Mouse (Mus musculus) fat pad, adult 2 months (tissue): ENCODE results near the gene Npc1l1.
"Not testable (repeated sequence)": the region's sequence is repeated elsewhere in the genome, so short reads cannot be mapped to it uniquely, and the experiment has no call there.

Experiments used
- DNase-seq: peaks from one replicate; pipeline ENCODE4 v3.0.0-alpha.2; 2011; ENCODE audit warnings: low read depth, low spot score; ENCODE audit errors: extremely low read depth

The Npc1l1 gene

DNA sequence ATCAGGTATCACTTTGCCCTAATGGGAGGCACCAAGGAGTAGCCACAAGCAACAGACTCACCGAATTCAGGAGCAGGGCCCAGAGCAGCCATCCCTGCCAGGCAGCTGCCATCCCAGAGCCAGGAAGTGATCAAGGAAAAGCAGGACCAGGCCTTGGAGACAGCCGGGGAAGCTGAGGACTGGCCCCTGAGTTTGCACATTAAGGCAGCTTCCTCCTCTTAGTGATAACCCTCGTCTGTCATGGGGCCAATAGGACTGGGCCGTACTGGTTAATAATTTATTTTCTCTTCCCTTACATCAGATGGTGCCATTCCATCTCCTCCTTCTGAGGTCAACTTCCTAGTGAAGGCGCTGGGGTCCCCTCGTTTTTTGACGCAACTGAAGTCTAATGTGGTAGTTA is at the start of gene Npc1l1:
TSS of gene Npc1l1 (minus strand) at position 132 of the 400 bp plus-strand sequence.
- no peak for DNase-seq

DNA sequence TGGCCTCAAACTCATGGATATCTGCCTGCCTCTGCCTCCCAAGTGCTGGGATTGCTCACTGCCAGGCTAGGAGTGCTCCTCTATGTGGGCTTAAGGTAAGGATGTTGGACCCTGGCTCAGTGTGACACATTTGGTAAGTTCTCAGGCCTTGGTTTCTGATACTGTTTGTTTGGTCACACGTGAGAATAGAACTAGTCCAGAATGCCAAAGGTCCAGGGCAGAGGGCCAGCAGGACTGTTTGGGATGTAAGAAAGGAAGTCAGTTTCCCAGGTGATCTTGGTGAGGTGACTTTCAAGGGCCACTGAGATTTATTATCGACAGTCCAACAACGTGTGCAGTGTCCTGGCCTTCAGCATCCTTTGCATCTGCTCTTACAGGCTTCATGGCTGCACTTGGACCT is 46.5 kb upstream of the Npc1l1 start:
- no peak for DNase-seq

DNA sequence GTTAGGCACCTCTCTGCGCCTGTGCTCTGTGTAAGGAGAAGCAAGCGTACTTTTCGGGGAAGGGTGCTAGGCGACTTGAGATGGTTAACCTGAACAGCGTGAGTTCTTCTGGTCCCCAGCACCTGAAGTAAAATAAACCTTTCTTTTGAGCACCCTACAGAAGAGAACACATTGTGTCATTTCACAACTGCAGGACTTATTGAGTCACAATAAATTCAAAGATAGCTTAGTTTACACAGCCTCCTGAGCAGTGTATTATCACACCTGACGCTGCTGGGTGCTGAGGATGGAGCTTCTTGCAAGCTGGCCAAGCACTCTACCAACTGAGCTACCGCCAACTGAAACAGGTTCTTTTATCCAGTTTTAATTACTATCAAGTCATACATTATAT is 45.1 kb upstream of the Npc1l1 start:
- no peak for DNase-seq

DNA sequence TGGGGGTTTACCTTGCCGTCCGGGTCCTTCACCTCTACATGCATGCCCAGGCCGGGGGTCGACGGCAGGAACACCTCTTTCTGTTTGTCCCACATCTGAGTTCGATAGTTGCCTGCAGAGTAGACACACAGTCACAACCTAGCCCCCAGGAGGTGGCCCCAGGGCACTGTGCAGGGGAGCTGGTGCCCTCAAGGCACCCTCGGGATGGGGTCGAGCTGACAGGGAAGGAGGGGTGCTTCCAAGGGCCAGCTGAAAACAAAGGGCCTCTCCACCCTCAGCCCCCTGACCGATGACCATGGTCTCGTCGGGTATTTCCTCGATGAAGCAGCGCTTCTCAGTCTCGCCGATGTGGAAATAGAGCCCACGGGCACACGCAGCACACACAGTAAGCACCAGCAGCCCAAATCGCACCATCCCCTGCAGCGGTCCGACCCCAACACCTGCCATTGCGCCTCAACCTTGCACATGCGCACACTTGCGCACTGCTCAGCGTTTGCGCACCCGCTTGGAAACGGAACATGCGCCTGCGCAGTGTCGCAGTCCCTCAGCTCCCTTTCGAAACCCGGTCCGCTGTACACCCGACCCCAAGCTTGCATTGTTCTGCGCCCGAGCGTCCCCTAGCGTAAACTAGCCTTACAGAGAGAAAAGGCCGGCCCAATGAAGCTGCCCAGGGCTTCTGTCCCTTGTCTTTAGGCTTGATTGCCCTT is 44.6 kb upstream of the Npc1l1 start, which contains the start of gene Tmed4:
TSS of gene Tmed4 (minus strand) at position 484 of the 707 bp plus-strand sequence.
- peak; percentile 42 for DNase-seq

DNA sequence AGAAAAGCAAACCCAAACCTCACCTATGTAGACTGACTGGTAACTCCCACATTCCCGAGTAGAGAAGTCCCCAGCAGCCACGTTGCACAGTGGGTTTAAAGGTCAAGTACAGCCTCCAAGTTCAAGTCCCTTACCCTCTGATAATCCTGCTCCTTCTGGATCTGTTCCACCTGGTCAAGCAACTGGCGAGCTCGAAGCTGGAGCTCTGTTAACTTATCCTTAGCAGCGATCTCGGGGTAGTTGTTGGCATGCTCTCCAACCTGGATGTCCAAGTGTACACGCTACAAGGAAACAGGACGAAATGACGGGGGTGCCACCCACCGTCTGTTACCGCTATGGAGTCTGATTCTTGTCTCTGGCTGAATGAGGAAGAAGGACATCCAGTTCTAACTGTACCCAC is 43.7 kb upstream of the Npc1l1 start:
- DNase-seq, result no peak

DNA sequence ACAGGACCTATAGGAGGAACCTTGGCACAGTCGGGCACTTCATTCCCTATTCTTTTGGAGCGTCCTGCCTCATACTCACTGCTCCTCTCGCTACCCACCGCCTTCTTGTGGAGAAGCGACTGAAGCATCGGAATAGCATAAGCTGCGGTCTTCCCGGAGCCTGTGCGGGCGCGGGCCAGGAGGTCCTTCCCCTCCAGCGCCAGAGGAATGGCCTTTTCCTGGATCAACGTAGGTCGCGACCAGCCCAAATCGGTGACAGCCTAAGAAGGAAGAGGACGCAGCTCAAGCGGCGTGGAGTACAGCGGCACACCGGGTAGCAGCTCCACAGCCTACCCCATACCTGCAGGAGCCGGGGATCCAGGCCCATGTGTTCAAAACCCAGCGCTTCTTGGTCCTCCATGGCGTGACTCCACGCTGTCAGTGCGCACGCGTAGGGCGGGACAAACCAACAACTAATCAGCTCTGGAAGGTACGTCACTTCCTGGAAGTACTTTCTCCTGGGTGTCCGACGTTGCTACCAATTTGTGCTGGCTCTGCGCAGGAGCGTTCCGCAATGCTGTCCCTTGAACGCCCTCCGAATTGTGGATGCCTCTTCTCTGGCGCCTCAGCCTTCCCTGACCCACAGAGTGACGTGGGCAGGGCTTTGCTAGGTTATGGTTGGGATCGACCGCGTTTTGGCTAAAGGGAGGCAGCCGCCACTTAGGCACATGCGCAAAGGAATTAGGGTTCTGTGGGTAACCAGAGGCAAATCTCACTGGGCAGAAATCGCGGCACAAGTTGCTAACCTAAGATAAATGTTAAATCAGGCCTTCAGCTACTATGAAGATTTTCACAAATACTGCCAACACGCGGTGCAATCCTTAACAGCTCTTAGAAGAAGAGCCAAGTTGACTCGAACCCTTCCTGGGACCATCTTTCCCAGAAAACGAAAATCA is 37.6 kb upstream of the Npc1l1 start, which contains the start of gene Ddx56:
TSS of gene Ddx56 (minus strand) at position 453 of the 935 bp plus-strand sequence.
- DNase-seq, result peak; percentile 73

DNA sequence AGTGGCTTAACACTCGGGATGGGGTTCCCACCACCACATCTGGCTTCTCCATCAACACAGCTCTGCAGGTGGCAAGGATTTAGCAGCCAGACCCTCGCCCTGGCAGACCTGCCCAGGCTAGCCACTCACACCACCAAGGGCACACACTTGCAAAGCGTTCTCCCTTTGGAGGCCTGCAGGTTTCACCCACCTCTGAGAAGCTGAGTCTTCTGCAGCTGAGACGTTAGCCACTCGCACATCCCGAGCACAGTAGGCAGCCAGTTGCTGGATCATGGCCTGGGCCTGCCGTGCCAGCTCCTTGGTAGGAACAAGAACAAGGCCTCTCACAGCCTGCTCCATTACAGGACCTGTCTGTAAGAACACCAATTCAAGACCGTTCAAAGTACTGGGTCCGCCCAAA is 36.7 kb upstream of the Npc1l1 start:
- DNase-seq, result no peak

DNA sequence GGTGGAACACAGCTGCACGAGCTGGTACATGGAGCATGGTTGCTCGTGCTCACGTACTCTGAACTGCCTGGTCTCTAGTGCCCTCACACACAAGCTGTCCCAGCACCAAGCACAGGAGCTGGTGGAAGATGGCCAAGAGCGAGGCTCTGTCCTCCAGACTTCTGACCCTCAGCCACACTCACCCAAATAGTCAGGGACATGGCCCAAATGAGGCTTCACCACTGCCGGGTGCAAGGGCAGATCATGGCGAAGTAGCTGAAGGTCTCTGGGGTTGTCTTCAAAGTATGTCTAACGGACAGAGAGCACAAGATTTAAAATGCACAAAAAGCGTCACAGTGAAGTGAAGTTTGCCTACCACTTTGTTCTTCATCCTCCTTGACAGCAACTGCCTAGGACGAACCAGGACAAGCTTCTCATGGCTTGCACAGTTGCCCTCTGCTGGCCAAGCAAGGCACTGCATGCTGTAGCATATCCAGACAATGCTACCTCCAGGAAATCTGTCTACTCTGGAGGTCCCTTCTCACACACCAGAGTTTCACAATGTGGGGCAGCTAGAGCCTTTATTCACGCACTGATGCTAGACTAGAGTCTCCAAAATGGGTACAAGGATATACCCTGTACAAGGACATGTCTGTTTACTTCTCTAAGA is 31.6 kb upstream of the Npc1l1 start:
- DNase-seq, result no peak

DNA sequence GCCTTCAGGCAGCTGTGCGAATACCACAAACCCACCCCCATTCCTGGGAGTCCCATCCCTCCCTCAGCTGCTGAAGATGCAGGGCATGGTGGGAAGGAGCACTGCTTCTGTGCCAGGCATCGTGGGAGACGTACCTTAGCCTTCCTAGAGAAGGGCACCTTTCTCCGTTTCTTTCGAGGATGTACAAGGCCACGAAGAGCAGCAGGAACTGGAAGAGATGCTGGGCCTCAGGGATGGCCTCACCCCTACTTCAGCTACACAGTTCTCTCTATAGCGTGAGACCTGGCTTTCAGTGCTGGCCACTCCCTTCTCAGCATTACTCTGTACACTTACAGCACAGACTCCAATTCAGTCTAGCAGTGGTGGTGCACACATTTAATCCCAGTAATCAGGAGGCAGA is 29.5 kb upstream of the Npc1l1 start:
- no peak for DNase-seq

DNA sequence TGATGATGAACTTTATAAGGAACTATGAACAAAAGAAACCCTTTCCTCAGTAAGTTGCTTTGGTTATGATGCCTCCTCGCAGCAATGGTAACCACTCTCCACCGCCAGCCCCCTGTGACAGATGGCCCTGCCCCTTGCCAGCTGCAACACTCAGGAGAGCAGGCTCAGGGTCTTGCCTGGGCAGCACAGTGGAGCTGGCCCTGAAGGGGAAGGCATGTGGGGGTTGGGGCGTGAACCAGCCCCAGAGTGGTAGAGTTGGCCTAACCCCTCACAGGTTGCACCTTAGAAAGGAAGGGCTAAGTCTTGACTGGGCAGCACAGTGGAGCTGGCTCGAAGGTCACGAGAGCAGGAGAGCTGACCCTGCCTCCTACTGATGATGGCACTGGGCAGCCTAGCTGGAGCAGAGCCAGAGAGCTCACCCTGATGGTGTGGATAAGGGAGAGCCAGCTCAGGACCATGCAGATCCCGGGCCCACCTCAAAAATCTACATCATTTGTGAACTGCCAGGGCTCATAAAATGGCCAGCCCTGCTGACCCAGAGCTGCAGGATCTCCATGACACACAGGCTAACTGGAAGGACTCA is 26.6 kb upstream of the Npc1l1 start:
- no peak for DNase-seq

DNA sequence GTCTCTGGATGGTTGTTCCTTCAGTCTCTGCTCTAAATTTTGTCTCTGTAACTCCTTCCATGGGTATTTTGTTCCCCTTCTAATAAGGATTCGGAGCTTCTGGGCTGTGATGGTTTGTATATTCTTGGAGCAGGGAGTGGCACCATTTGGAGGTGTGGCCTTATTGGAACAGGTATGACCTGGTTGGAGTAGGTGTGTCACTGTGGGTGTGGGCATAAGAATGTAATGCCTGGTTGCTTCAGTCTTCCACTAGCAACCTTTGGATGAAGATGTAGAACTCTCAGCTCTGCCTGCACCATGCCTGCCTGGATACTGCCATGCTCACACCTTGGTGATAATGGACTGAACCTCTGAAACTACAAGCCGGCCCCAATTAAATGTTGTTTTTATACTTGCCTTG is 24.7 kb upstream of the Npc1l1 start:
- DNase-seq, result not testable (repeated sequence)

DNA sequence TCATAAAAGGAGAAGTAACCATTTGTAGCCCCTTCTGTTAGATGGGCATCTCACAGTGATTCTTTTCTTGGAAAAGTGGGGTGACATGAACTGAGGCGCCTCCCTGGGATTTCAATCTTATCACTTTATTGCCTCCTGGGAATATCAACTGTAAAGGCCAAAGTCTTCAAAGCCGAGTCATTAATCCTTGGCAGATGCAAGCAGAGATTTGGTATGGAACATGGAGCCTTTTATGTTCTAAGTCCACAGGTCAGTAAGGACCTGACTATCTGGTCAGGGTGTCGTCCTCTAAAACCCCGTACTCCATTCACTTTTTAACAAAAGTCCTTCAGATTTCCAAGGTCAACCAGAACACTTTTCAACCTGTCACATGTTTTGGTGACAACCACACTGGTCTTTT is 22.9 kb upstream of the Npc1l1 start:
- DNase-seq, result no peak

DNA sequence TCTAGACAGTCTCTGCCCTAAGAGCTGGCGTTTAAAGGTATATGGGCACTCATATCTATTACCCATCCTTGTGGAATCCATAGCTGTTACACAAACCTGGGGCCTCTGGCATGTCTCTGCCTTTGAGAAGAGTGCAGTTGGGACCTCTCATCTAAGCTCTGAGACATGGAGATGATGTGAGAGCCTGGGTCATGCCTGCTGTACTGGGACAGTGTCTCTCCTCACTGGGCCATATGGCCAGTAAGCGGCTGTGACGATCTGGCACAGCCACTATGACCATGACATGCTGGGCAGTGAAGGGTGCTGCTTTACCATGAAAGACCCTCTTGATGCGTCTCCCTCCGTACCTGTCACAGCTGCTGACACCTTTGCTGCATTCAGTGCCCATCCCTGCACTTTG is 22.3 kb upstream of the Npc1l1 start:
- no peak for DNase-seq

DNA sequence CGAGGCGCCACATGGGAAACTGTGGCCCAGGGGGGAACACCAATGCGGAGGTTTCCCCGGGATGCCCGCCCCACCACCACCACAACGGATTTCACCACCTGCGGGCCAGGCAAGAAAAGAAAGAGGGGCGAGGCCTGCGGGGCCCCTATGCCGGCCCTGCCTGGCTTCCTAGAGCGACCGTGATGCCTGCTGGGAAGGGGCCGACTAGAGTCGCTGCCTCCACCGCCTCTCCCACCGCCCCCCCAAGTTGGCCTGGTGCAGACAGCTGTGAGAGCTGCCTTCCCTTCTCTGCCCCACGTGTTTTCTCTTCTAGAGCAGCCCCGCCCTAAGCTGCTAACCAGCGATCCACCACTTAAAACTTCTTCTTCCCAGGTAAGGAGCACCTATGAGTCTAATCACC is 14.8 kb upstream of the Npc1l1 start:
- no peak for DNase-seq

DNA sequence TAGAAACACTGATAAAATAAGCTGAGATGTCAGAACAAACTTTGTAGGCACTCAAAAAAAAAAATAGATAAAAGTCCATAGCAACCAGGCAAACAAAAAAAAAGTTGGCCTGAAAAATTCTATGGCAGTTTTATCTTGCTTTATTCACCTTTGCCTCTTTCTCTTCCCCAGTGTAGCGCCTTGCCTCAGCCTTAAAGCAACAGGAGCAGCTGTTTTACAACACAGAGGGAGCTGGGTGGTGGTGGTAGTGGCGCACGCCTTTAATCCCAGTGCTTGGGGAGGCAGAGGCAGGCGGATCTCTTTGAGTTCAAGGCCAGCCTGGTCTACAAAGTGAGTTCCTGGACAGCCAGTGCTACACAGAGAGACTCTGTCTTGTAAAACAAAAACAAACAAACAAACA is 3.1 kb upstream of the Npc1l1 start:
- no peak for DNase-seq

DNA sequence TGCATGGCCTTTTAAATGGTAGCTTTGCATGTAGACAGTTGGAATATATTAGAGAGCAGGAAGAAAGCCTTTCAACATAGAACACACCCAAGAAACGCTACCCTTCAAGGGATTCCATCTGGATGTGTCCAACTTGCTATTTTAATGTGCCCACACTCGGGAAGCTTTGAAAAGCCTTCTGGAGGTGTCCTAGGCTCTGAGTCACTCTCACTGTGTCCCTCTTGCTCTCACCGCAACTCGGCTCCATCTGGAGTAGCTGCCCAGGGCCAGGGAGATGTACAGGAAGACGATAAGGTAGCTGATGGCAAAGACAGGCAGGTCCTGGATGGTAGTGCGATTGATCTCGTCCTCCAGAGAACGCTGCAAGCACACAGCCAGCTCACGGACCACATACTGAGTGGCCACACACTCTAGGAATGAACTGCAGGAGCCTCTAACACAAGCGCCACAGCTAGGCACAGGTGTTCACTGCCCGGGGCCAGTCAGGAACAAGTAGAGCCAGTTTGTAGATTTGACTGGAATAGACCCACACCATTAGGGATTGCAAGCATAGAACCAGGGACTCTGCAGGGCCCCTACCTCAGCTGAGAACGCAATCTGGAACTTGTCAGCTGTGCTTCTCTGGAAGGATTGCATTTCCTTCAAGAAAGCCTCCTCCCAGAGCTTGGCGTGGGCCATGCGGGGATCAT is 5.3 kb downstream of the Npc1l1 start:
- peak; percentile 21 for DNase-seq

DNA sequence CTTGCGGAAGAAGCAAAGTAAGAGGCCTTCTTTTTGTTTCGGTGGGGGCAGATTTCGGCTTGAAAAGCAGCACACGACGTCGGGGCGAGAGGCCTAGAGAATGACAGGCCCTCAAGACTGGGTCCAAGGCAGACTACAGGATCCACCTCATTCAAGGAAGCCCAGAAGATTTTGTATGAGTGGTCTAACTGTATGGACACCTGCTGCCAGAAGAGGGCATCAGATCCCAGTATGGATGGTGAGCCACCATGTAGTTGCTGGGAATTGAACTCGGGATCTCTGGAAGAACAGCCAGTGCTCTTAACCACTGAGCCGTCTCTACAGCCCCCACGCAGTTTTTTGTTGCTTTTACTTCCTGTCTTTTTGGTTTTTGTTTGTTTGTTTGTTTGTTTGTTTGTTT is 7.8 kb downstream of the Npc1l1 start:
- no peak for DNase-seq

DNA sequence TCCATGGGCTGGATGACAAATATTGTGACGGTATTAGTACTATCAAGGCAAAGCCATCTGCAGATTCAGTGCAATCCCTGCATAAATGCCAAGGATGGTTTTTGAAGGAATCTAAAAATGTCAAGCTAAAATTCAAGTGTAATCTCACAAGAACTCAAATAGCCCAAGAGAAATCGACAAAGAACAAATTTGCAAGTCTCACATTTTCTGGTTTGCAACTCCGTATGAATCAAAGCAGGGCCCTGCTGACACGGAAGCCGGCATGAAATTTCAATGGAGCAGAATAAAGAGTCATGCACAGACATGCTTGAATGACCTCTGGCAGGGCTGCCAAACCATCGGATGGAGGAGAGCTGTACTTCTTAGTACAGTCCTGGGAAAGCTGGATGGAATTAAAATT is 10.0 kb downstream of the Npc1l1 start:
- DNase-seq, result no peak

DNA sequence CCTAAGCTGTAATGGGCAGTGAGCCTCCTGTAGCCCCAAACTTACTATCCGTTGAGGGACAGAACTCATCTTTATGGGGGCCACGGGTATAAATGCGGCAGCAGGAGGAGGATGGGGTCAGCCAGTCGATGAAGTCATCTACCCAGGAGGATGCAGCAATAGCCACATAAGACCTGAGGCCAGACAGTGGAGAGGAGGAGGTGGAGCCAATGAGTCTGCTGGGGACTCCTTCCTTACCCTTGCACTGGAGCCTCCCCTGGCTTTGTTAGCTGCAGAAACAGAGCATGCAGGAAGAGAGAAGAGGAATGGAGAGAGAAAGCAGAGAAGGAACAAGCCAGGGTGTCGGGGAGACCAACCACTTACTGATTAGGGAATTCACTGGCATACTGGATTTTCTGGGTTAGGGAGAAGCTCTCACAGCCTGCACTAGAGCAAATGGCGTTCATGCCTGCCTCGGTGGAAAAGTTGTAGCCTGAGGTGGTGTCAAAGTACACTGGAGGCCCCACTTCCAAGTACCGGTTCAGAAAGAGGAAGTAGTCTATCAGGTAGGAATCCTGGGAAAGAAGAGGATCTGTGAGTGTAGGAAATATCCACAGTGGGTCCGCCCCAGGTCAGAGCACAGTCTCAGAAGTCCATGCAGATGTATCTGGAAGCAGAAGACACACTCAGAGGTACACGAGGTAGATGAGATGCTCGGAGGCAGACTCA is 11.6 kb downstream of the Npc1l1 start:
- DNase-seq, result no peak

DNA sequence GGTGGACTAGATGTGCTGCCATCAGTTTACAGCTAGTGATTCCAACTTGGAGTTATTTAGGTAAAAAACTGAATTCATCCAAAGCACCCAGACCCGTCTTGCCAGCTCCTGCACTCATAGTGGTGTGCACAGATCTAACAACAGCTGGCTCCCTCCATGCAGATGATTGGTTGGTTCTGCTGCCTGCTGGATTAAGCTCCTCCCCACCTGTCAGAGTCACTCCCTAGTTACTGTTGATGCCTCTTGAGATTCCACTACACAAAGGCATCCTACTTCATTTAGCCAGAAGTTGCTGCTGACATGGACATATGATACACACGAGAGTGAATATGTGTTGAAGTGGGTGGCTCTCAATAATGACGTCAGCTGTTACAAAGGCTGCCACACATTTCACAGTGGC is 13.1 kb downstream of the Npc1l1 start:
- DNase-seq, result no peak
